Mouse (Mus musculus) kidney, adult 11 months (tissue): ENCODE measurements at regions not wholly inside any gene's neighbourhood (a gene's known extent, or its start where the extent isn't known, plus 50 kb on each side); places are given as distances from the start of the nearest gene placed in this dataset.

Experiments used
- DNase-seq: peaks from one replicate; pipeline ENCODE4 v3.0.0; 2022

- DNase-seq = no peak
Observed at GRCm38 (mm10) chr2:75422798-75423685, 236.0 kb upstream of the Hnrnpa3 start.

- DNase-seq = no peak
Observed at GRCm38 (mm10) chr2:75423872-75424271, 235.2 kb upstream of the Hnrnpa3 start.

GRCm38 (mm10) chr2:75424363-75424762 lies 234.7 kb upstream of the Hnrnpa3 start:
- DNase-seq = no peak

- DNase-seq = no peak
Observed at GRCm38 (mm10) chr2:75424911-75425310, 234.2 kb upstream of the Hnrnpa3 start.

DNA sequence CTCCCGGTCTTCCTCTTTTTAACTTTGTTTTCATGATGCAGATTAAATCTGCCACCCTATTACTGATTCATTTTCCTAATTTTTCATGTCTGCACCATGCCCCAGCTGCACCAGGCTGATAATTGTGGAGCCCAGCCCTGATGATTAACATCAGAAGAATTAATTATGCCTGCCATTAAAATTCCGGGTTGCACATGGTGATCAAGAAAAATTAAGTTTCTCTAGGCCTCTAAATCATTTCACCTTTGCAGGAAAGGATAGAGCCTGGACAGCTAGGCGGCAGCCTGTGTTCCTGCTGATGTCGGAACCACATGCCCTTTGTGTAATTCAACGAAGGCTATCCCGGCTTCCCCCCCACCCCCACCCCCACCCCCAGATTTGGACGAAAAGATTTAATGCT lies 233.7 kb upstream of the Hnrnpa3 start:
- no peak for DNase-seq

DNA sequence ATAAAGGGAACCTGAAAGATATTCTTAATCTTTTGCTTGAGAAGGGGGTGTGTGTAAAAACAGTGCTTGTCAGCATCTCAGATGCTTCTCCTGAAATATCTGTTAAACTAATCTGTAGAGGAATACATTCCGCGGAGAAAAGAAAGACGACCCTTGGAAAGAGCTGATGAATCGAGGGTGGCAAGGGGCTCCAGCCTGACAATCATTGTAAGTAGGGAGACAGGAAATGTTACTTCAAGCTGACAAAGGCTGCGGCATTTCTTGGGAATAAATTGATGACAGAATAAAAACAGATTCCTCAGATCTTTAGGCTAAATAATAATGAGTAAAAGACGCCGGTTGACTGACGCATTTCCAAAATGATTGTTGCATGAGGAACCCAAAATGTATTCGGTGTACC lies 233.3 kb upstream of the Hnrnpa3 start:
- DNase-seq = no peak

- no peak for DNase-seq
Observed at GRCm38 (mm10) chr2:75427936-75428458, 231.1 kb upstream of the Hnrnpa3 start.

DNA sequence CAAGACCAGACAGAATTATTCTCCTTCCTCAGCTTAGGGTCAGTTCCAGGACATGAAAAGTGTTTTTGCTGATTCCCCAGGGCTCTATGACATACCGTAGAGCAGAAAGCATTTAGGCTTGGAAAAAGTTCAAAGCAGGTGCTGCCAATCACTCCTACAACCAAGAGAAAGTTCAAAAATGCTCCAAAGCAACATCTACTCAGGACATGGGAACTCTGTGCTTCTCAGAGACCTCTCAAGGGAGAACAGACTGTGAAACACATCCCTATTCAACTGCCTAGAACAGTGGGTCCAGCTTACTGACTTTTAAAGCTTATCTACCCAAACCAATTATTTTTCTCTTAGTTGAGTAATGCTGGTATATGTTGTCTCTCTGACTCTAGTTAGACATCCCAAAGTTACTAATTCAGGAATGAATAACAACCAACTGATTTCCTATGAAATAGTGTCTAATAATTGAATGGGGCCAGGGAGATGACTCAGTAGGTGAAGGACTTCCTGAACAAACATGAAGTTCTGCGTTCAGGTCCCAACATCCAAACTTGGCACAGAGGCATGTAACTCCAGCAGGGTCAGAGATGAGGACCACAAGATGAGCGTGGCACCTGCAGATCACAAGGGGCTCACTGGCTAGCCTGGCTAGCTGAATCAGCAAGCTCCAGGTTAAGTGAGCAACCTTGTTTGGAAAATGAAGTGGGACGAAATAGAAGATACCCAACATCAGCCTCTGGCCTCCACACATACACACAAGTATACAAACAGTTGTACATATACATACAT lies 228.7 kb upstream of the Hnrnpa3 start:
- DNase-seq = no peak

GRCm38 (mm10) chr2:75431981-75432380 lies 227.1 kb upstream of the Hnrnpa3 start:
- no peak for DNase-seq

- no peak for DNase-seq
Observed at GRCm38 (mm10) chr2:75434521-75434920, 224.5 kb upstream of the Hnrnpa3 start.

GRCm38 (mm10) chr2:75439522-75440230 lies 219.4 kb upstream of the Hnrnpa3 start:
- no peak for DNase-seq

- DNase-seq = no peak
Observed at GRCm38 (mm10) chr2:75442632-75443031, 216.4 kb upstream of the Hnrnpa3 start.

DNA sequence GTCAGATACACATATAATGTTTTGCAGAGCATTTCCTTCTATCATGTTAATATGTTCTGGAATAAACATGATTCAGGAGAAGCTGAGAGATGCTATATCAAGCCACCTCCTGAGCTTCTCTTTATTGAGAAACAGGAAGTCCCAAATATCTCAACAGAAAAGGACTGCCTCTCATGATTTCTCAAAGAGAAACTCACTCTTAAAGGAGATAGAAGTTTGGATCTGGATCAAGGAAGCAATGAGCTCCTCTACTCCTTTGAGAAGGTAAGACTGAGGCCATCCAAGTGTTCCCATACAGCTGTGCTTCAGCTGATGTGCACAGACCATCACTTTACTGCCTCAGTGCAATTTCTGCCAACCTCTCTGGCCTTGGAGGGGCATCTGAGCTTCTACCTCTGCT lies 213.9 kb upstream of the Hnrnpa3 start:
- no peak for DNase-seq

DNA sequence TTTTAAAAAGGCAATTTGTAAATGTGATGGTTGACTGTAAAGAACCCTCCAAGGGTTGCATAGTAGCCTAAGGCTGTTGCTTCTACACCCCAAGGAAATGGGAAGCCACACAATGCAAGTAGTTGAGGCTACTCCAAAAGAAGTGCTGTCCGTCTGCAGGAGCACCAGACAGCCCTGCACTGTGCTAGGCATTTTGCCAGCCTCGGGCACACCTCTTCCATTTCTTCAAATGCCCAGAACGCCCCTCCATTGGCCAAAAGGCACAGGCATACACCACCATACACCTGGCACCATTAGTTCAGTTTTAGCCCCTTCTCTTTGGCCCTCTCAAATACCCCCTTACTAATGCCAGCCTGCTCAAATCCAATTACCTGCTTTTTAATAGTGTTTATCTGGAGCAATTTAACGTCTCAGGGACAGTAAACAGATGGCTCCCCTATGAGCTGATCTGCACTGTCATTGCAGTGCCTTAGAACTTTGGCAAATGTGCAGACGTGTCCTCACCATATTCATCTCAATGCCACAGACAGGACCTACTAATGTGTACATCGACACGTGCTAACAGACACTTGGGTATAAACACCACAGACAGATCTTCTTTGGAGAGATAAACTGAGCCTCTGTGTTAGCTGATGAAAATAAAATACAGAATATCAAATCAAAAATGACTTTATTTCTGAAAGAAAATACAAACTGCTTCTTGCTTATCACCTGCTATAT lies 211.9 kb upstream of the Hnrnpa3 start:
- no peak for DNase-seq

DNA sequence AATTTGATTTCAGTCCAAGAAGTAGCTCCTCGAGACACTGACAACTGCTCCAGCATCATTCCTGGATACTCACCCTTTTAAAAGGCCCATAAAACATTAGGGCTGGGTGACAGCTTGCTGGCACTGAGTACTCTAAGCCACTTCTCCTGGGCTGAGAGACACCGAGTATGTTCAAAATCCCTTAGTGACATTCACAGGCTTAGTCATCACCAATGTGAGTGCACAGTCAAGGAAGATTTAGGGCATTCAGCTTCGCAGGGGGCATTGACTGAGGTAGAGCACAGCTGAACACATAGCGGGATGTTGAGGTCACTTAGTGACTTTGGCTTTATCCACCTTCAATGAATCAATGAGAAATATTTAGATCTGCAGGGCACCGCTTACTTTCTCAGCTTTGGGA lies 210.8 kb upstream of the Hnrnpa3 start:
- DNase-seq = no peak

DNA sequence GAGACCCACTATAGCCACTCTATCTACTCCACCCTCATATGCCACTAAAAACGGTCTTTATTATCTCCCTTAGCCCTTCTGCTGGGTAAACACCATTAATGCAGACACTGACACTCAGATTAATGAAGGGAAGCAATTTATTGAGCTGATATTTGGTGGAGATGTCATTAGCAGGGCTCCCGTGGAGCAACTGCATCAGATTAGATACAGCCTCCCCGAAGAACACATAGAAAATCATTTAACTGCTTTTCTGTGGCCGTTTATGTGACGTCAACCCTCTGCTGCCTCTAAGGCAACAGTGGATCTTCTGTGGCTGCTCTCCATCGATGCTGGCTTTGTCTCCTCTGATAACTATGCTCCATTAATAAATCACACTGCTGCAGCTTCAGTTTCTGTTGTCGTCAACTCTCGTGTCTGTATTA lies 207.2 kb upstream of the Hnrnpa3 start:
- DNase-seq = no peak

DNA sequence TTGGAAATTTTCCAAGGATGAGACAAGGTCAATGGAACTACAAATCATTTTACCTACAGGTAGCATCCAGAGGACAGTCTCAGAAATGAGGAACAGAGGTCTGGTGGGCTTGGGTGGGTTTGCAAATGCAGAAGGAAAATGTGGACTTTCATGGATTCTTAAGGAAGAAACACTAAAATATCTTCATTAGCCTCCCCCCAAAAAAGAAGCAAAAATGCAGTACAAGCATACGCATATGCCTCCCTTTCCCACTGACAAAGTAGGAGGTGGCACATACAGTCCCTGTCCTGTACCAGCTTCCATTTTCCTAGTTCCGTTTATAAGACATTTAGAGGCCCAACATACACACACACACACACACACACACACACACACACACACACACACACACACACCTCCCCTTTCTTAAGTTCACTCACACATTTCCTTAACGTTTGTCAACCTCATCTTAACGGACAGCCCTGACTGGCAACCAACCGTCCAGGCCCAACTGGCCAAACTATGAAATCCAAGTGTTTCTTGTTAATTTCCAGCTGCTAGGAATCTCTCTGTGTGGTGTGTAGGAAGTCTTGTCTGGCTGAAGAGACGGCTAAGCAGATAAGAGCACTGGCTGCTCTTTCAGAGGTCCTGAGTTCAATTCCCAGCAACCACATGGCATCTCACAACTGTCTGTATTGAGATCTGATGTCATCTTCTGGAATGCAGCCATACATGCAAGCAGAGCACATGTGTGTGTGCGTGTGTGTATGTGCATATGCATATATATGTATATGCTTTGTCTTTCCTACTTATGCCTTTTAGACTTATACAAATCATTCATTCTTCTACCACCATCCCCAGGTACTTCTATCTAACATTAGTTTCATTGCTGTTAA lies 206.6 kb upstream of the Hnrnpa3 start:
- no peak for DNase-seq

GRCm38 (mm10) chr2:75455481-75455880 lies 203.6 kb upstream of the Hnrnpa3 start:
- DNase-seq = no peak

DNA sequence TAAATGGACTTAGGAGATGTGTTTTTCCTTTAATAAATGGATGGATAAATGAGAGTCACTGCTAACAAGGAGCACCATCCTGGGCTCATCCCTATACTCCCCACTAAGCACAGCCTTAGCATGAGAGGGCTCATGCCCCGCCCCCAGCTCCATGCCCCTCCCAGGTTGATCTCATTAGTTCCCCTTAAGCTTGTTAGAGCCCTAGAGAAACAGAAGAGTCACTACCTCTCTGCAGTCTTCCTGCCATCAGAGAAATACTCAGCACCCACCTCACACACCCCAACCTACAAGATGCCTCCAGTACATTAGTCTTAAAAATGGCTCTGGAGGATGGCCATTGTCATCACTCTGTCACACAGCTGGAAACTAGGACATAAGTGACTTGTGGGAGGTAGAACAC lies 202.8 kb upstream of the Hnrnpa3 start:
- no peak for DNase-seq

DNA sequence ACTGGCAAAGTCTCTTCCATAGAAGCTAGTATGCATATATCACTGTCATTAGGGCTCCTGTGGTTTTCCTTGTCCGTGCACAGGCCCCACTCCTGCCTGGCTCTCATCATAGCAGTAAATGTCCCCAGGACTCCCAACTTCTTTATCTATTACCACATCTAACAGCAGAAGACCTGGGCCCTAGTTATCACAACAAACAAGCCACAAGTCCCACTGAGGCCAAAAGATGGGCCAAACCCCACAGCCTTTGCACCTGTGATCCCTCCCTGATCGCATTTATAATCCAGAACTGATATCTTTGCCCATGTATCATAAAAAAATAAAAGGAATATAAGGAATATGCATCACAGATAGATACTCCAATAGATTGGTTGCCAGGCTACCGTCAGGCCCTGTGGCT lies 201.6 kb upstream of the Hnrnpa3 start:
- DNase-seq = no peak

DNA sequence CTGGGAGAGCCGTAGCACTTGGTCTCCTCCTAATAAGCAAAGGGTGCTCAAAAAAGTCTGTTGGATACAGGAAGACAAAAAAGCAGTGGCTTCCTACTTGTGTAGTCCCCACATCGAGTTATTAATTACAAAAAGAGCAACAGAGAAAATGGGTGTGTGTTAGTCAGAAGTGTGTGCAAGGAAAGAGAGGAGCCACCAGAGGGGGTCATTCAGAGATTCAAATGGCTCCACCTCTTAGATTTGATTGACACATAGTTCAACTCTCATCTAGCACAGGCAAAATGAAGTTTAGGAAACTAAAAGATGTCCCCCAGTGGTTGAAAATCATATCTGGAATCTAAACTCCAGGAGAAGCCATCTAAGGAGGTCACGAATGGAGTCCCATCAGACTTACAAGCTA lies 200.2 kb upstream of the Hnrnpa3 start:
- no peak for DNase-seq

DNA sequence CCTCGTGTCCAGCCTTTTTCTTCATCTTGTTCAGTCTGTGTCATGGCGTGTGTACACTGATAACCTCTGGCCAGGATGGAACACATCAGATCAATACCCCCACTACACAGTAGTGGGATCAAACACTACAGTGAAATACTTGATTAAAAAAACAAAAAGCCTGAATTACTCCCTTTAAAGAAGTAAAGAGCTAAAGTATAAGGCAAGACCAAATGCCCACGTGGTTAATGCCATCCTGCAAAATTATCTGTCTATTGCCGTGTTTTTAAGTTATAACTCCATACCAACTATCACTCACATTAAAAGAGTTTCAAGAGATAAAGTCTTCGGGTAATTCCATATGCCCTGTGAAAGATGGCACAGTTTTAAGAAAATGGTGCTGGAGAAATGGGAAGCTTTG lies 198.6 kb upstream of the Hnrnpa3 start:
- no peak for DNase-seq
